Mouse (Mus musculus): ENCODE results near the gene Cr2. TPM values are rescaled to one million over a fixed set of nuclear protein-coding genes. Genes with fewer than 3 reads are reported as not detected.
A peak's percentile ranks its signal among the peaks of the same experiment; 100 is the strongest.
"Not testable (repeated sequence)": the region's sequence is repeated elsewhere in the genome, so short reads cannot be mapped to it uniquely, and the experiment has no call there.

Cr2 gene
- total RNA-seq (2015) = not detected in 2 replicates
- total RNA-seq (2017) = not detected in 2 replicates

DNA sequence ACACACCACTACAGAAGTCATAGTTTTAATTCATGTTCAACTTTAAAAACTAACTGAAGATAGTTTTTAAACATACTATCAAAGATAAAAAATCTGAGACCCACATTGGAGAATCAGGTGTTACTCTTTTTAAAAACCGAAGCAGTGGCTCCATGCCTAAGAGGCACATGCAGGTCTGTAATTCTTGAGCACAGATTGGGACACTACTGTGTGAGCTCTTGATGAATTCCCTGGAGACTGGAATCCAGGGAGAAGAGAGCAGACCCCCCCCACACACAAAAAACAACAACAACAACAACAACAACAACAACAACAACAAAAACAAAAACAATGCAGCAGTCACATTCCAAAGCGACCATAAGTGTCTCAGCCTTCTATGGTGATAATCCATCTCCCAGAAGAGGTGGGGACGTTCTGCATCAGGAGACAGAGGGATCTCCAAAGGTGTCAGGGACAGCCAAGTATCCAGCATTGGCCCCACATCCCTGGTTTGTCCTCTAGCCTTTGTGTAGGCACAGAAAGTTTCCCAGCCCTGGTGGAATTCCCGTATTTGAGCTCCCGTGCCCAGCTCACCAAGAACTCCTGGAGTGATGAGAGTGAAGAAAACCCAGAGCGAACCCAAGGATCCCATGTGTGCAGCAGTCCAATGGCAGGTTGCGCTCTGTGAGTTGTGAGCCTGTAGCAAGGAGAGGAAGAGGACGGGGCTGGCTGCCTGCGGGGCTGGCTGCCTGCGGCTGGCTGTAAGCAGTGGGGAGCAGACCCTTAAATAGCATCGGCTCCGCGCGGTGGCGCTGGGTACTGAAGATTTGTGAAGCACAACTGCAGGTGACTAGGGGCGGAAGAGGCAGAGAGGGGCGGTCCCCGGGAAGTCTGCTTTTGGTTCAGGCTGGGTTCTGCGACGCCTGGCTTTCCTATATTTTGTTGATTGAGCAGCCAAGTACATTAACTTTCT lies at the start of gene Cr2:
Gene Cr2, minus strand, starts transcription at position 737 of the 952 bp plus-strand sequence.
- peak; percentile 82 for ATAC-seq (ENCODE audit: poor library complexity, severe bottlenecking)

GRCm38 (mm10) chr1:195221781-195222180 lies 45.3 kb upstream of the Cr2 start:
- ATAC-seq (ENCODE audit: poor library complexity, severe bottlenecking) = no peak

GRCm38 (mm10) chr1:195212851-195213250 lies 36.3 kb upstream of the Cr2 start:
- not testable (repeated sequence) for ATAC-seq (ENCODE audit: poor library complexity, severe bottlenecking)

DNA sequence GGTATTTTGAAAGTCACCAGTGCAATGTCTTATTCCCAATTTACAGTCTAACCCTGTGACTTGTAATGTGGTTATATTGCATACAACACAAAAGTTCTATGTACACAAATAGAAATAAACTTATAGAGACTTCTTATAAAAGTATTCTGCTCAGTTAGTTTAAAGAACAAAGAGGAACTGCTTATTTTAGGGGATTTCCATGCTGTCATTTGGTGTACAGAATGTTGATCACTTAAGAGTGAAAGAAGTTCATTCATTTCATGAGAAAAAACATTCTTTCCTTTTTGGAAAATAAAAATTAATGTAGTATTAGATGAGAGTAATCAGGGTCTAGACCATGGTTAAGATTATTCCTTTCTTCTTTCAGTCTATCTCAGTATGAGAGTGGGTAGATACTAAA lies 8.2 kb upstream of the Cr2 start:
- ATAC-seq (ENCODE audit: poor library complexity, severe bottlenecking) = no peak

- ATAC-seq (ENCODE audit: poor library complexity, severe bottlenecking) = no peak
Measured at GRCm38 (mm10) chr1:195164996-195165755, 11.3 kb downstream of the Cr2 start.

DNA sequence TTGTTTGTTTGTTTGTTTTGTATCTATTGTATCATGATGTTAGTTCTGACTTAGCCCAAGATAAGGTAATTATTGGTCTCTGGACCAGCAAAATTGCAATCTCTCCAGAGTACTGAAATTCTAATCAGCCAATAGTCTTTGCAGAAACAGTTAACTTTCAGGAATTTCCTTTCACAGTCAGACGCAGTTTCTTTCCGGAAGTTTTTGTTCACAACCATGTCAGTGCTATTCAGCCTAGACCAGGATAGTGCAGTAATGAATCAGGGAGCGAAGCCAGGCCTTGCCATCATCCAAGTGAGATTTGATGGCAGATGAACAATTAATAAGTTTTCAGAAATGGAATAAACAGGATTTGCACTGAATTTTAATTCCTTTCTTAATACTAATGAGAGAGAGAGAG lies 44.4 kb downstream of the Cr2 start:
- ATAC-seq (ENCODE audit: poor library complexity, severe bottlenecking) = no peak

GRCm38 (mm10) chr1:195131675-195132015 lies 44.9 kb downstream of the Cr2 start:
- peak; percentile 4 for ATAC-seq (ENCODE audit: poor library complexity, severe bottlenecking)

DNA sequence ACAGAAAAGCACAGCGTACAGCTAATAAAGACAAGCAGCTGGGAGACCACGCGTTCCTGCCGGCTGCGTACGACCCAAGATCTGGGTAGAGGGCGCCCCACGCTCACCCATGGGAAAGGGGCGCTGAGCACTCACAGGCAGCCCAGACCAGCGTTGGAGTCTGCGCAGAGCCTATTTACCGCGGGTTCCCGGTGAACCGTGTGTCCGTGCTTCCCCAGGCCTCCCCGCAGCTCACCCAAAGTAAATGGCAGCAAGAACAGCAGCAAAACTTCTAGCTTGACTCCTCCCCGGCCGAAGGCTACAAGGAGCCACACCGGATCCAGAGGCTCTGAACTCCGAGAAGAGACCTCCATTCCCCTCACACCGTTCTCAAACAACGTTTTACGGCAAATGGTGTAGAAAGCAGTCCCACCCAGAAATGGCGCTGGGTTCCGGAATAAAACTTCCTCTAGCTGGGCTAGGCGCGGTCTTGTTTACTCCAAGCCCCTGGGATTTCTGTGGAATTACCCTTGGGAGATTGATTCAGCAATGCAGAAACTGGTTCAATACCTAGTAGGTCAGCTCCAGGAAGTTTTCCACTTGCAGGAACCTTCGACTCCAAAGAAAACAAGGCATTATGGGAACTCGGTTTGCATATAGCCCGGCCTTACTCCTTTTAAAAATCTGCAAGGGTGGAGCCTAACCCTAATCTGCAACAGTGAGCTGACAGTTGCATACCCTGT lies 45.4 kb downstream of the Cr2 start, which contains the start of gene Cr1l:
Gene Cr1l, minus strand, starts transcription at position 634 of the 722 bp plus-strand sequence.
- ATAC-seq (ENCODE audit: poor library complexity, severe bottlenecking) = peak; percentile 87

DNA sequence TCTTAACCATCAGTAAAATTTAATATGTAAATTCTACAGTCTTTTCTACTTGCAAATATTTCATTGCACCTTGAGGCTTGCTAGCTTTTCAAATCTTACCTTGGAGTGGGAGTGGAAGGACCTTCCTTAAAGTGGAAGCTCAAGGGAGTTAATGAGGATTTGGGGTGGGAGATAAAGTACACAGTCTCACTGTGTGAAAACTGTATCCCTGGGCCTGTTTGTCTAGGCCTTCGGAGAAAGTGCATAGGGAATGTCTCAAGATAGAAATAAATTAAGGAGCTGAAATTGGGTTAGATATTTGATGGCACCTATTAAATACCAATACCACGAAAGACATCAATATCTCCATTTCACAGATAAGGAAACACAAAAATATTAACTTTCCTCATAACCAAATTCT lies 46.0 kb downstream of the Cr2 start:
- peak; percentile 0; the same call in 1 of the 2 replicates for ATAC-seq (ENCODE audit: poor library complexity, severe bottlenecking)

- ATAC-seq (ENCODE audit: poor library complexity, severe bottlenecking) = no peak
Measured at GRCm38 (mm10) chr1:195129867-195130266, 46.6 kb downstream of the Cr2 start.

GRCm38 (mm10) chr1:195114414-195114813 lies 62.1 kb downstream of the Cr2 start:
- ATAC-seq (ENCODE audit: poor library complexity, severe bottlenecking) = no peak

GRCm38 (mm10) chr1:195113621-195114020 lies 62.9 kb downstream of the Cr2 start:
- peak; percentile 69 for ATAC-seq (ENCODE audit: poor library complexity, severe bottlenecking)

DNA sequence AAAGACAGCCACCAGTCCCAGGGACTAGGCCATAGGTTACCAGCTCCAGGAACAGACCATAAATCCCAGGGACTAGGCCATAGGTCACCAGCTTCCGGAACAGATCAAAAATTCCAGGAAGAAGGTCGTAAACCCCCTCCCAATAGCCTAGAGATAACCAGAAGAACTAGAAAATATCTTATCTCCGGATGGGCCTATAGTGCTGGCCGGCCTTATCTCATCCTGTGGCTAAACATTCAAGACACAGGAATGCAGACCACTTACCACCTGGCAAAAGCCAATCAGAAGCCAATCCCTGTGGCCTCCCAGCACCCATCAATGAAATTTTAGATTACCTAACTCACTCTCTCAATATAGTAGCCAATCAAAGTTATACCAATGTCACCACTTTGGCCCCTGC lies 75.8 kb downstream of the Cr2 start:
- no peak for ATAC-seq (ENCODE audit: poor library complexity, severe bottlenecking)

GRCm38 (mm10) chr1:195098004-195098403 lies 78.5 kb downstream of the Cr2 start:
- ATAC-seq (ENCODE audit: poor library complexity, severe bottlenecking) = no peak

DNA sequence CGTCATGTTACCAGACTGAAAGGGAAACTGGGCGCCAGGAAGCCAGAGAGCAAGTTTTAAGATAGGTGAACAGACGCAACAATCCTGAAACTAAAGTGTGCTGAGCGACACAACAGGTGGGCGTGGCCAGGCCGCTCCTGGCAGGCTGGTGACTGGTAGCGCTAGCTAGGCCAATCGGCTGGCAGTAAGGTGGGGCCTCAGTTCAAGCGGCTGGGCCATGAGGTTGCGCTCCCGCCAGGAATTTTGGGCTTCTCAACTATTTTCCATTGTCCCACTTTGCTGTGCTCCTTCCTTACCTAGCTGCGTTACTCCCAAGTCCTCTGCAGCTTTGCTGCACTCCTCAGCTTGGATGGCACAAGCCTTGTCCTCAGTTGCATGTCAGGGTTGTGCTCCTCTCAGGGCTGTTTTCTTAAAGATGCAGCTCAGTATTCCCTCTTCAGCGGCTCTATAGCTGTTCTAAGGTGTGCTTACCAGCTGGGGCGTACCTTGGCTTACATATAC lies 84.2 kb downstream of the Cr2 start, which contains the start of gene Cd46:
Gene Cd46, minus strand, starts transcription at position 30 of the 501 bp plus-strand sequence.
- peak; percentile 94 for ATAC-seq (ENCODE audit: poor library complexity, severe bottlenecking)

- peak; percentile 80 for ATAC-seq (ENCODE audit: poor library complexity, severe bottlenecking)
Measured at GRCm38 (mm10) chr1:195091699-195092219, 84.8 kb downstream of the Cr2 start.
